Mouse (Mus musculus): ENCODE data around the gene Hamp. TPM values are rescaled to one million over a fixed set of nuclear protein-coding genes. Genes with fewer than 3 reads are reported as not detected.
A peak's percentile ranks its signal among the peaks of the same experiment; 100 is the strongest.
"Not testable (repeated sequence)": the region's sequence is repeated elsewhere in the genome, so short reads cannot be mapped to it uniquely, and the experiment has no call there.

Gene Hamp
- polyA plus RNA-seq, 1 experiment: 0.65 TPM

DNA sequence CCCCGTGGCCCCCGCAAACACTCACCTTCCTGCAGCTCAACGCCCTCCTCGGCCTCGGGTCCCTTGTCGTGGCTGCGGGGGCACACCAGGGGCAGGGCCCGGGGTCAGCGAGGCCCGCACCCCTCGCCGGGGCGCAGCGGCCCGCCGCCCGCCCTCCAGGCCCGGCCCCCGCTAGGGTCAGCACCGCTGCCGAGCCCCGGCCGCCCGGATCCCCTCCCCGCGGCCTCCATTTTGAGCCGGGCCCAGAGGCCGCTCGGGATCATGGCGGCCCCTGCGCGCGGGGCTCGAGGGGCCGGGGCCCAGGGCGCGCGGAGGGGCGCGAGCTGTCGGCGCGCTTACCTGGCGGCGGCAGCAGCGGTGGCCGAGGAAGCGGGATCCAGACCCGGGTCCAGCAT is 12.5 kb upstream of the Hamp start:
- TF ChIP-seq POLR2A (IDR thresholded peaks at IDR 0.05; ENCODE audit: low read depth, low read length) (no peak), CTCF (IDR thresholded peaks at IDR 0.05; ENCODE audit: extremely low read depth, insufficient read length, insufficient replicate concordance, low read depth, low read length) (no peak)
- under 1% methylated on average over 43 of the region's 49 CpGs for WGBS
- peak overlapping the region; percentile 32 for H3K27ac ChIP-seq (ENCODE audit: insufficient read depth, low read depth, low read length)
- H3K4me1 ChIP-seq (ENCODE audit: control insufficient read depth, insufficient read depth, insufficient read length, low read length): peaks cover 6% of the 10 kb centered on the region
- peak overlapping the region; percentile 100 for H3K4me3 ChIP-seq (ENCODE audit: low read depth, low read length)
- no peaks in the 10 kb centered on the region for H3K27me3 ChIP-seq (ENCODE audit: control insufficient read depth, insufficient read depth, low read length)
- peaks cover 56% of the 10 kb centered on the region for H3K36me3 ChIP-seq (ENCODE audit: control insufficient read depth, insufficient read depth, low read length)

DNA sequence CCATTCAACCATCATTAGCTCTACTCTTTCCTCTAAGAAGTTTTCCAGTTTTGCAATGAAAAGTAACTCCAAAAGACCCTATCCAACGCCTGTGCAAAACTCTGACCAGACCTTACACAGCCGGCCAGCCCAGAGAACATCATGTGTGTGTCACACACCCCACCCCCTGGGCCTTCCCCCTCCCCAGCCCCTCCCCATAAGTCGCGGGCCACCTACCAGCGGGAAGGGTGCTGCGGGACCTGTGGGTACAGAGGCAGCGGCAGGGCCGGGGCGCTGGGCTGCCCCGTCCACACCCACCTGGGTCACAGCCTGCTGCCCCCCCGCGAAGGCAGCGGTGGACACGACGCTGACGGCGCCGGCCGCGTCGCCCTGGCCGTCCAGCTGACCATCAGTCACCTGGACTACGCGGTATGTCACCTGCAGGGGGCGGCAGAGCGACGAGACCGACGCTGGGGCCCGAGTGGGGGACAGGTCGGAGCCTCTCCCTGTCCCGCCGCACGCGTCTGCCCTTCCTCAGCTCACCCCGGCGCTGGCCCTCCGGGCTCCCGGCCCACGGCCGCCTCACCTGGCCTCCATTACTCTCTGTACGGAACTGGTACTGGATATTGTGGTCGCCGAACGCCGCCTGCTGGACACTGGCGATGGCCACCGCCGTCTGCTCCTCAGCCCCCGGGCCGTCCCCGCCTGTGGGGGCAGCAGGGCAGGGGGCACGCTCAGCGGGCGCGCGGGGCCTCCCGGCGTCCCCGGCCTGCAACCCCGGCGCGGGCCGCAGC is 11.9 kb upstream of the Hamp start:
- 1% methylated on average over 63 of the region's 64 CpGs for WGBS
- peaks cover 54% of the 10 kb centered on the region for H3K36me3 ChIP-seq (ENCODE audit: control insufficient read depth, insufficient read depth, low read length)
- peaks cover 6% of the 10 kb centered on the region for H3K4me1 ChIP-seq (ENCODE audit: control insufficient read depth, insufficient read depth, insufficient read length, low read length)
- peak overlapping the region; percentile 32 for H3K27ac ChIP-seq (ENCODE audit: insufficient read depth, low read depth, low read length)
- TF ChIP-seq POLR2A (IDR thresholded peaks at IDR 0.05; ENCODE audit: low read depth, low read length): peak; percentile 30
- peak; percentile 82 for TF ChIP-seq CTCF (IDR thresholded peaks at IDR 0.05; ENCODE audit: extremely low read depth, insufficient read length, insufficient replicate concordance, low read depth, low read length)
- H3K27me3 ChIP-seq (ENCODE audit: control insufficient read depth, insufficient read depth, low read length): no peaks in the 10 kb centered on the region
- H3K4me3 ChIP-seq (ENCODE audit: low read depth, low read length): peak overlapping the region; percentile 100

DNA sequence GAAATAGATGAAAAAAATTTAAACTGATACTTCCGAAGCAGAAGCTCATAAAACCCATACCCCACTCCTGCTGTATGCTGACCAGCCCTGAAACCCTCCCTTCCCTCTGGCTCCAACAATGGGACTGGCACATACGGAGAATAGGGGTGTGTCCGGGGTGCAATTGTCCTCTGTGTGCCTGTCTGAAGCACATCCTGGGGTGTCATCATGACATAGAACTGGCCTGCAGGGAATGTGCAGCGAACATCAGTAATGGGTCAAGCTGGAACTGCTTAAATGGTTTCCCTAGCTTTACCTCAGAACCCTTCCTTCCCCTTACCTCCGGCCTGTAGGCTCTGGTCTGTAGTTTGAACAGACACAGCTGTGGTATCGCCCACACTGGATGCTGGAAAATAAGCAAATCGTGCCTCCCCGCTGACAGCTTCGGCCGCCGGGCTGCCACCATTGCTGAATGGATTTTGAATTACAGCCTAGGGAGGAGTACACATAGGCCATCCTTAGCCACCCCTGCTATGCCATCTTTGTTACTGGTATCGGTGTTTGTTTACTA is 11.2 kb upstream of the Hamp start:
- H3K4me1 ChIP-seq (ENCODE audit: control insufficient read depth, insufficient read depth, insufficient read length, low read length): peaks cover 6% of the 10 kb centered on the region
- H3K27me3 ChIP-seq (ENCODE audit: control insufficient read depth, insufficient read depth, low read length): no peaks in the 10 kb centered on the region
- H3K36me3 ChIP-seq (ENCODE audit: control insufficient read depth, insufficient read depth, low read length): peaks cover 54% of the 10 kb centered on the region
- H3K27ac ChIP-seq (ENCODE audit: insufficient read depth, low read depth, low read length): no peak overlapping the region
- no peak overlapping the region for H3K4me3 ChIP-seq (ENCODE audit: low read depth, low read length)
- TF ChIP-seq CTCF (IDR thresholded peaks at IDR 0.05; ENCODE audit: extremely low read depth, insufficient read length, insufficient replicate concordance, low read depth, low read length) (no peak), POLR2A (IDR thresholded peaks at IDR 0.05; ENCODE audit: low read depth, low read length) (no peak)
- 82% methylated on average over 12 of the region's 12 CpGs for WGBS

DNA sequence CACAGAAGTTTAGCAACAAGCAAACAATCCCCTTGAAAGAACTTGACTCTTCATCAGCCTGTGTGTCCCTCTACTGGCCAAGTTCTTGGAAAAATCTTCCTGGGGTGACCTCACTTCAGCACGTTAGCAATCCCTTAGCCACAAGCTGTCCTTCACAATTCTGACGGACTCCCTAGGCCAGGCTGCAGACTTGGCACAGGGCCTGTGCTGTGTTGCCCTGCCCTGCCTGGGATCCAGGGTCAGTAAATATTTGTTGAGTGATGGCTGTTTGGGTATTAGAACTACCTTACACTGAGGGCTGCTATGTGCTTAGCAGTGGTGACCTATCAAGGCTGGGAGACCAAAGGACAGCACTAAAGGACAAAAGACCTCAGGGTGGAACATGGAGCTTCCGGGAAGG is 10.2 kb upstream of the Hamp start:
- WGBS: 64% methylated on average over 3 of the region's 3 CpGs
- no peaks in the 10 kb centered on the region for H3K27me3 ChIP-seq (ENCODE audit: control insufficient read depth, insufficient read depth, low read length)
- peaks cover 53% of the 10 kb centered on the region for H3K36me3 ChIP-seq (ENCODE audit: control insufficient read depth, insufficient read depth, low read length)
- H3K27ac ChIP-seq (ENCODE audit: insufficient read depth, low read depth, low read length): no peak overlapping the region
- H3K4me1 ChIP-seq (ENCODE audit: control insufficient read depth, insufficient read depth, insufficient read length, low read length): peaks cover 6% of the 10 kb centered on the region
- TF ChIP-seq POLR2A (IDR thresholded peaks at IDR 0.05; ENCODE audit: low read depth, low read length): no peak
- no peak for TF ChIP-seq CTCF (IDR thresholded peaks at IDR 0.05; ENCODE audit: extremely low read depth, insufficient read length, insufficient replicate concordance, low read depth, low read length)
- no peak overlapping the region for H3K4me3 ChIP-seq (ENCODE audit: low read depth, low read length)

DNA sequence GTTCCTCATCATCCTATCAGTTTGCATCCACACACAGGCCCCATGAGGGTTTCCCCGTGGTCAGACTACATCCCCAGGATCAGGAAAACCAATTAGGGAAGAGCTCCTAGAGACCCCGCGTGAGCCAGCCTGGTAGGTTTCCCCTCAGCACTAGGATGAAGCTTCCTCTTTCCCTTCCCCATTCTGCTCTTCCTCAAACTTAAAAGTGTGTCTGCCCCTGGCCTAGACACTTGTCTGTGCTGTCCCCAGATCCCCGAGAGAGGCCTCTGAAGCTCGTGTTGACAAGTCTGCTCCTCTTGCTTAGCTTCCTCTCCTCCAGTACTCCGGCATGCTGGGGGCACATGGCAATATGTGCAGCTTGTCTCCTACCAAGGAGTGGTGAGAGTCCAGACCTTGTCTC is 9.6 kb upstream of the Hamp start:
- no peak overlapping the region for H3K4me3 ChIP-seq (ENCODE audit: low read depth, low read length)
- H3K27ac ChIP-seq (ENCODE audit: insufficient read depth, low read depth, low read length): no peak overlapping the region
- H3K27me3 ChIP-seq (ENCODE audit: control insufficient read depth, insufficient read depth, low read length): no peaks in the 10 kb centered on the region
- TF ChIP-seq CTCF (IDR thresholded peaks at IDR 0.05; ENCODE audit: extremely low read depth, insufficient read length, insufficient replicate concordance, low read depth, low read length) (no peak), POLR2A (IDR thresholded peaks at IDR 0.05; ENCODE audit: low read depth, low read length) (no peak)
- peaks cover 50% of the 10 kb centered on the region for H3K36me3 ChIP-seq (ENCODE audit: control insufficient read depth, insufficient read depth, low read length)
- H3K4me1 ChIP-seq (ENCODE audit: control insufficient read depth, insufficient read depth, insufficient read length, low read length): peaks cover 6% of the 10 kb centered on the region
- WGBS: 86% methylated on average over 6 of the region's 6 CpGs

DNA sequence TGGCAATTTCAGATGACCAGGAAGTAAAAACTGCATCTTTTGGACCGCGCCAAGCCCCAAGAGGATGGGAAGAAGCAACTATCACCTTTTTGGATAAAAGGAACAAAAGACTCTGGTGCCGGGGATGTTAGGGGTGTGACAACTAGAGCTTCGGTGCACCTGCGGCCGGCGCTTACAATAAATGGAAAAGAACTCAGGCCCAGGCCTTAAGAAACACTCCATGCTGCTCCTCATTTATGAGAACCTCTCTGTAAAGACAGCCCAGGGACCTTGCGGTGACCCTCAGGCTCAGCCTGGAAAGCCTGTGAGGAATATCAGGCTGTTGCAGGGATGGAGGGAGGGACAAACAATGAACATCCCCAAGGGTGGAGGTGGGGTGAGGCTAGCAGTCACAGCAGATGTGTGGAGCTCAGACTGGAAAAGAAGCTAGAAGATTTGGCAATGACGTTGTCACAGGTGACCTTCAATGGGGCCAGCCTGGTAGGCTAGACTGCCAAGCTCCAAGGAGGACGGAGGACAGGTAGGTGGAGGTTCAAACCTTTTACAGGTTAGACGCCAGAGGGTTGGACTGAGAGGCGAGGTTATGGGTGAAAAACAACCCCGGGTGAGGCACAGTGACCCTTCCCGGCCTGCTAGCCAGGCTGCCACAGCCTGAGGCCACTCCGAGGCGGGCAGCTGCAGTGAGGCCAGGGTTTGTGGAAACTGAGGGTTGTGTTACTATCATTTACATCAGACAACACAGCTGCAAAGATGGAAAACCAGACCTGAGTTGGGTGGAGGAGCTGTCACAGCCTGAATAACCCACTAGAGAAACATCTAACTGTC is 8.8 kb upstream of the Hamp start:
- WGBS: 92% methylated on average over 16 of the region's 16 CpGs
- Histone ChIP-seq H3K4me1 (ENCODE audit: control insufficient read depth, insufficient read depth, insufficient read length, low read length) (no peaks in the 10 kb centered on the region; the same call in 1 of the 2 replicates), H3K27me3 (ENCODE audit: control insufficient read depth, insufficient read depth, low read length) (no peaks in the 10 kb centered on the region), H3K36me3 (ENCODE audit: control insufficient read depth, insufficient read depth, low read length) (peaks cover 47% of the 10 kb centered on the region), H3K4me3 (ENCODE audit: low read depth, low read length) (no peak overlapping the region), H3K27ac (ENCODE audit: insufficient read depth, low read depth, low read length) (no peak overlapping the region)
- TF ChIP-seq CTCF (IDR thresholded peaks at IDR 0.05; ENCODE audit: extremely low read depth, insufficient read length, insufficient replicate concordance, low read depth, low read length): no peak
- no peak for TF ChIP-seq POLR2A (IDR thresholded peaks at IDR 0.05; ENCODE audit: low read depth, low read length)

DNA sequence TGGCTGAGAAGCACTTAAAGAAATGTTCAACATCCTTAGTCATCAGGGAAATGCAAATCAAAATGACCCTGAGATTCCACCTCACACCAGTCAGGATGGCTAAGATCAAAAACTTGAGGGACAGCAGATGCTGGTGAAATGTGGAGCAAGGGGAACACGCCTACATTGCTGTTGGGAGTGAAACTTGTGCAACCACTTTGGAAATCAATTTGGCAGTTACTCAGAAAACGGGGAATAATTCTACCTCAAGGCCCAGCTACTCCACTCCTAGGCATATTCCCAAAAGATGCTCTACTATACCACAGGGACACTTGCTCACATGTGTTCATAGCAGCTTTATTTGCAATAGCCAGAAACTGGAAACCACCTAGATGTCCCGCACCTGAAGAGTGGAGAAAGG is 6.1 kb upstream of the Hamp start:
- H3K27ac ChIP-seq (ENCODE audit: insufficient read depth, low read depth, low read length); H3K4me3 ChIP-seq (ENCODE audit: low read depth, low read length); H3K27me3 ChIP-seq (ENCODE audit: control insufficient read depth, insufficient read depth, low read length); H3K4me1 ChIP-seq (ENCODE audit: control insufficient read depth, insufficient read depth, insufficient read length, low read length): not testable (repeated sequence)
- WGBS: 75% methylated on average over 3 of the region's 3 CpGs
- peaks cover 55% of the 10 kb centered on the region for H3K36me3 ChIP-seq (ENCODE audit: control insufficient read depth, insufficient read depth, low read length)

All from small intestine, adult 2 months (tissue).